ENCODE assay signal across 20 mouse cellular contexts in genomic region chr2:130705178-130705577, GRCm38 (mm10). TPM values are rescaled to one million over a fixed set of nuclear protein-coding genes. Genes with fewer than 3 reads are reported as not detected.
DNase-seq lines count a peak whose midpoint lies in the region; ATAC-seq and TF ChIP-seq lines count a peak whose summit lies in the region.
"Had no signal": no experiment of that assay in that cellular context is flagged by ENCODE, and none has a peak within 500 bp of the region (broad histone marks: within the 10 kb centered on the region; RNA-seq: fewer than 3 reads in every experiment).

No protein-coding gene starts in this region.

- H3K4me3 ChIP-seq in intestine, postnatal 0 days (ENCODE audit: low read depth, low read length) = no peak overlapping the region
- H3K4me3 ChIP-seq in intestine, embryonic 15.5 days (replicated peaks) = no peak overlapping the region
- no peak overlapping the region for H3K4me3 ChIP-seq in liver, postnatal 0 days (ENCODE audit: low read depth, low read length)
- H3K4me3 ChIP-seq in liver, embryonic 12.5 days = no peak overlapping the region
- H3K4me3 ChIP-seq in ES-E14 (ENCODE audit: insufficient read depth in 1 of 2, low read depth in 1 of 2, low read length in 2 of 2, poor library complexity in 1 of 2, severe bottlenecking in 1 of 2) = no peak overlapping the region
- no peak overlapping the region for H3K4me3 ChIP-seq in heart, embryonic 12.5 days
- H3K4me3 ChIP-seq: embryonic facial prominence, embryonic 12.5 days; heart, adult 2 months; heart, embryonic 15.5 days; limb, embryonic 13.5 days had no signal

- 74% methylated on average over 6 of the region's 6 CpGs for WGBS in intestine, postnatal 0 days
- 71% methylated on average over 6 of the region's 6 CpGs for WGBS in intestine, embryonic 15.5 days
- 68% methylated on average over 6 of the region's 6 CpGs for WGBS in liver, postnatal 0 days (ENCODE audit: insufficient replicate concordance)
- WGBS in liver, embryonic 12.5 days (ENCODE audit: insufficient replicate concordance) = 57% methylated on average over 6 of the region's 6 CpGs
- 70% methylated on average over 6 of the region's 6 CpGs for WGBS in heart, embryonic 12.5 days

- H3K9ac ChIP-seq in intestine, postnatal 0 days (ENCODE audit: low read depth, low read length) = no peak overlapping the region
- no peak overlapping the region for H3K9ac ChIP-seq in intestine, embryonic 15.5 days
- no peak overlapping the region for H3K9ac ChIP-seq in liver, postnatal 0 days (replicated peaks)
- no peak overlapping the region for H3K9ac ChIP-seq in liver, embryonic 12.5 days
- no peak overlapping the region for H3K9ac ChIP-seq in ES-E14 (ENCODE audit: insufficient read depth, low read depth, low read length, poor library complexity, severe bottlenecking)
- H3K9ac ChIP-seq in heart, embryonic 12.5 days = no peak overlapping the region
- H3K9ac ChIP-seq: embryonic facial prominence, embryonic 12.5 days; heart, embryonic 15.5 days; limb, embryonic 13.5 days had no signal

- H3K4me1 ChIP-seq in intestine, postnatal 0 days (replicated peaks; ENCODE audit: control insufficient read depth, insufficient read depth, low read length) = no peaks in the 10 kb centered on the region
- H3K4me1 ChIP-seq in intestine, embryonic 15.5 days (replicated peaks) = no peaks in the 10 kb centered on the region
- H3K4me1 ChIP-seq in liver, postnatal 0 days (ENCODE audit: insufficient read depth) = peaks cover 9% of the 10 kb centered on the region
- peaks cover 15% of the 10 kb centered on the region for H3K4me1 ChIP-seq in liver, embryonic 12.5 days
- peaks cover 5 to 17% of the 10 kb centered on the region in 2 experiments; a peak in 3 of 4 replicates for H3K4me1 ChIP-seq in ES-E14 (ENCODE audit: control insufficient read depth in 2 of 2, insufficient read depth in 2 of 2, low read length in 2 of 2, poor library complexity in 1 of 2)
- peaks cover 14% of the 10 kb centered on the region for H3K4me1 ChIP-seq in heart, embryonic 12.5 days (replicated peaks)

- in situ Hi-C loops in ES-E14 (cut with MboI; ENCODE audit: low sequenced_read_pairs in 2 of 2, unreplicated experiment in 2 of 2) = no loop called here

- peaks cover 16% of the 10 kb centered on the region for H3K36me3 ChIP-seq in intestine, postnatal 0 days (ENCODE audit: control insufficient read depth, insufficient read depth)
- H3K36me3 ChIP-seq in intestine, embryonic 15.5 days = 0 out of 2 replicates have a peak, but pooled peaks cover 4% of the 10 kb centered on the region
- peaks cover 4% of the 10 kb centered on the region; the same call in 1 of the 2 replicates for H3K36me3 ChIP-seq in liver, postnatal 0 days (replicated peaks; ENCODE audit: insufficient read depth, low read length)
- no peaks in the 10 kb centered on the region for H3K36me3 ChIP-seq in liver, embryonic 12.5 days
- H3K36me3 ChIP-seq in ES-E14 (ENCODE audit: control insufficient read depth, insufficient read depth, low read length, poor library complexity, severe bottlenecking) = no peaks in the 10 kb centered on the region; the same call in 1 of the 2 replicates
- H3K36me3 ChIP-seq in heart, embryonic 12.5 days = peaks cover 26% of the 10 kb centered on the region

- TF ChIP-seq CTCF in intestine, postnatal 0 days (IDR thresholded peaks at IDR 0.05; ENCODE audit: low read depth) = peak; percentile 17; the same call in 1 of the 2 replicates
- TF ChIP-seq CTCF in liver, postnatal 0 days (IDR thresholded peaks at IDR 0.05; ENCODE audit: low read depth) = peak; percentile 27; the same call in 1 of the 2 replicates

- ATAC-seq in intestine, postnatal 0 days = no peak
- ATAC-seq in intestine, embryonic 15.5 days = no peak
- ATAC-seq in liver, postnatal 0 days = no peak
- ATAC-seq in liver, embryonic 12.5 days = no peak
- no peak for ATAC-seq in heart, embryonic 12.5 days (ENCODE audit: insufficient number of reproducible peaks, low FRiP score)

- no peak for DNase-seq in liver, postnatal 0 days
- no peak for DNase-seq in ES-E14 (ENCODE audit: low read depth, low spot score)
- no peak for DNase-seq in cerebellum, postnatal 10 days
- DNase-seq: cerebellum, adult 9-10 months; gastrocnemius, postnatal 10 days; heart, adult 2 months; kidney, adult 18-20 months; lung, adult 18-20 months; lung, postnatal 36 days; right cerebral cortex, postnatal 25 days; thymus, adult 2 months had no signal

- no peak overlapping the region for H3K4me2 ChIP-seq in intestine, postnatal 0 days (replicated peaks; ENCODE audit: low read depth)
- no peak overlapping the region for H3K4me2 ChIP-seq in intestine, embryonic 15.5 days (replicated peaks)
- no peak overlapping the region for H3K4me2 ChIP-seq in liver, postnatal 0 days (ENCODE audit: low read depth, low read length)
- H3K4me2 ChIP-seq in liver, embryonic 12.5 days = no peak overlapping the region
- no peak overlapping the region for H3K4me2 ChIP-seq in heart, embryonic 12.5 days
- H3K4me2 ChIP-seq: embryonic facial prominence, embryonic 12.5 days; heart, embryonic 15.5 days; limb, embryonic 13.5 days had no signal

- no peaks in the 10 kb centered on the region for H3K9me3 ChIP-seq in intestine, postnatal 0 days (ENCODE audit: control insufficient read depth)
- H3K9me3 ChIP-seq in intestine, embryonic 15.5 days = no peaks in the 10 kb centered on the region
- no peaks in the 10 kb centered on the region for H3K9me3 ChIP-seq in liver, postnatal 0 days (ENCODE audit: low read length)
- H3K9me3 ChIP-seq in liver, embryonic 12.5 days (replicated peaks) = no peaks in the 10 kb centered on the region
- H3K9me3 ChIP-seq in ES-E14 (ENCODE audit: control insufficient read depth, insufficient read depth, low read depth, low read length) = no peaks in the 10 kb centered on the region
- H3K9me3 ChIP-seq in heart, embryonic 12.5 days (replicated peaks) = no peaks in the 10 kb centered on the region
- H3K9me3 ChIP-seq: embryonic facial prominence, embryonic 12.5 days; heart, embryonic 15.5 days; limb, embryonic 13.5 days had no signal

- H3K27ac ChIP-seq in intestine, postnatal 0 days (ENCODE audit: low read depth, low read length) = no peak overlapping the region
- H3K27ac ChIP-seq in intestine, embryonic 15.5 days = no peak overlapping the region
- no peak overlapping the region for H3K27ac ChIP-seq in liver, postnatal 0 days (ENCODE audit: low read depth)
- H3K27ac ChIP-seq in liver, embryonic 12.5 days = no peak overlapping the region
- no peak overlapping the region for H3K27ac ChIP-seq in ES-E14 (ENCODE audit: insufficient read depth, low read depth, low read length, poor library complexity, severe bottlenecking)
- no peak overlapping the region for H3K27ac ChIP-seq in heart, embryonic 12.5 days (ENCODE audit: poor library complexity, severe bottlenecking)
- H3K27ac ChIP-seq: heart, adult 2 months had no signal

- no peaks in the 10 kb centered on the region for H3K27me3 ChIP-seq in intestine, postnatal 0 days (replicated peaks; ENCODE audit: control insufficient read depth, insufficient read depth, low read length)
- peaks cover under 1% of the 10 kb centered on the region for H3K27me3 ChIP-seq in intestine, embryonic 15.5 days (replicated peaks)
- no peaks in the 10 kb centered on the region for H3K27me3 ChIP-seq in liver, postnatal 0 days (ENCODE audit: insufficient read depth, low read length)
- peaks cover 7% of the 10 kb centered on the region; the same call in 1 of the 2 replicates for H3K27me3 ChIP-seq in liver, embryonic 12.5 days (replicated peaks)
- H3K27me3 ChIP-seq in heart, embryonic 12.5 days (replicated peaks) = 0 out of 2 replicates have a peak, but pooled peaks cover 6% of the 10 kb centered on the region
- H3K27me3 ChIP-seq: embryonic facial prominence, embryonic 12.5 days; limb, embryonic 13.5 days had no signal

- no peak for TF ChIP-seq EP300 in liver, postnatal 0 days (IDR thresholded peaks at IDR 0.05; ENCODE audit: low read depth)

TF ChIP-seq in ES-E14, 5 proteins besides CTCF, POLR2A, EP300 and RAD21:
- TF ChIP-seq MAFK (IDR thresholded peaks at IDR 0.05; ENCODE audit: insufficient read depth, low read depth, low read length) (no peak), HCFC1 (IDR thresholded peaks at IDR 0.05; ENCODE audit: borderline replicate concordance, insufficient read depth, low read length) (no peak), CHD2 (IDR thresholded peaks at IDR 0.05; ENCODE audit: low read depth, low read length) (no peak), ZC3H11A (IDR thresholded peaks at IDR 0.05; ENCODE audit: borderline replicate concordance, low read depth, low read length) (no peak), ZNF384 (IDR thresholded peaks at IDR 0.05; ENCODE audit: low read depth, low read length) (0 out of 2 replicates have a peak, but pooled peaks have one; percentile 48)

RNA-seq across cellular contexts. Expression of gene Slc4a11, which starts 7.9 kb away (rescaled TPM):
- 0.14 TPM in 1 of 2 replicates, not detected in the other for polyA plus RNA-seq in intestine, postnatal 0 days (2015; fragmentation: Nextera tagmentation; extraction: Ambion mirVana)
- 0.13 and 0.21 TPM in 2 replicates for polyA plus RNA-seq in intestine, embryonic 15.5 days (2015; fragmentation: Nextera tagmentation; extraction: Ambion mirVana)
- not detected in 2 replicates for polyA plus RNA-seq in liver, postnatal 0 days (2015; fragmentation: Nextera tagmentation; extraction: Ambion mirVana)
- polyA plus RNA-seq in liver, embryonic 12.5 days (2016; fragmentation: Nextera tagmentation; extraction: Ambion mirVana) = 0.05 TPM in 1 of 2 replicates, not detected in the other
- total RNA-seq in ES-E14 (2012; rRNA removed) = 13.0 and 25.0 TPM in 2 replicates
- 0.12 and 0.13 TPM in 2 replicates for polyA plus RNA-seq in heart, embryonic 12.5 days (2016; fragmentation: Nextera tagmentation; extraction: Ambion mirVana)
- total RNA-seq: hematopoietic stem cell, adult 5-6 weeks; megakaryocyte-erythroid progenitor cell, adult 5-6 weeks had no signal

RNA-seq across cellular contexts. Expression of gene Itpa, which starts 37.8 kb away (rescaled TPM):
- polyA plus RNA-seq in intestine, postnatal 0 days (2015; fragmentation: Nextera tagmentation; extraction: Ambion mirVana) = 59.1 and 60.8 TPM in 2 replicates
- polyA plus RNA-seq in intestine, embryonic 15.5 days (2015; fragmentation: Nextera tagmentation; extraction: Ambion mirVana) = 84.5 and 88.1 TPM in 2 replicates
- 30.4 and 31.2 TPM in 2 replicates for polyA plus RNA-seq in liver, postnatal 0 days (2015; fragmentation: Nextera tagmentation; extraction: Ambion mirVana)
- polyA plus RNA-seq in liver, embryonic 12.5 days (2016; fragmentation: Nextera tagmentation; extraction: Ambion mirVana) = 69.9 and 75.2 TPM in 2 replicates
- total RNA-seq in ES-E14 (2012; rRNA removed) = 55.0 and 83.4 TPM in 2 replicates
- polyA plus RNA-seq in heart, embryonic 12.5 days (2016; fragmentation: Nextera tagmentation; extraction: Ambion mirVana) = 79.7 and 84.1 TPM in 2 replicates

RNA-seq across cellular contexts. Expression of gene Ddrgk1, which starts 40.7 kb away (rescaled TPM):
- polyA plus RNA-seq in intestine, postnatal 0 days (2015; fragmentation: Nextera tagmentation; extraction: Ambion mirVana) = 118 and 120 TPM in 2 replicates
- polyA plus RNA-seq in intestine, embryonic 15.5 days (2015; fragmentation: Nextera tagmentation; extraction: Ambion mirVana) = 74.5 and 78.2 TPM in 2 replicates
- 71.4 and 71.8 TPM in 2 replicates for polyA plus RNA-seq in liver, postnatal 0 days (2015; fragmentation: Nextera tagmentation; extraction: Ambion mirVana)
- 46.1 and 48.7 TPM in 2 replicates for polyA plus RNA-seq in liver, embryonic 12.5 days (2016; fragmentation: Nextera tagmentation; extraction: Ambion mirVana)
- 60.1 and 62.4 TPM in 2 replicates for total RNA-seq in ES-E14 (2012; rRNA removed)
- polyA plus RNA-seq in heart, embryonic 12.5 days (2016; fragmentation: Nextera tagmentation; extraction: Ambion mirVana) = 44.5 and 46.3 TPM in 2 replicates
